Mouse (Mus musculus) lung, postnatal 0 days (tissue): ENCODE measurements at regions not wholly inside any gene's neighbourhood (a gene's known extent, or its start where the extent isn't known, plus 50 kb on each side); places are given as distances from the start of the nearest gene placed in this dataset.

Experiments used
- ATAC-seq: fragments of 200-750 bp; cut with Nextera tagmentation; 2 replicates; pipeline ENCODE4 v1.8.0; 2017; ENCODE audit warnings: moderate library complexity
- DNase-seq: peaks from one replicate; pipeline ENCODE4 v3.0.0-alpha.2; 2016; ENCODE audit warnings: low spot score
- H3K27ac ChIP-seq: fragments of 300-500 bp; sonication (generic); 2 replicates; pipeline ENCODE4 v1.5.1; 2014; ENCODE audit warnings: antibody characterized with exemption, mild to moderate bottlenecking, low read length, mixed read lengths
- H3K27me3 ChIP-seq: fragments of 300-500 bp; sonication (generic); replicated peaks from 2 replicates; pipeline ENCODE4 v1.6.1; 2014; ENCODE audit warnings: low read length, mixed read lengths; ENCODE audit not compliant: insufficient read depth
- H3K36me3 ChIP-seq: fragments of 300-500 bp; sonication (generic); 2 replicates; pipeline ENCODE4 v1.6.1; 2014; ENCODE audit warnings: low read length, mixed read lengths; ENCODE audit not compliant: insufficient read depth
- H3K4me1 ChIP-seq: fragments of 300-500 bp; sonication (generic); 2 replicates; pipeline ENCODE4 v1.6.1; 2014; ENCODE audit warnings: antibody characterized with exemption, low read depth, low read length, mixed read lengths; ENCODE audit not compliant: insufficient read depth
- H3K4me2 ChIP-seq: fragments of 300-500 bp; sonication (generic); replicated peaks from 2 replicates; pipeline ENCODE4 v1.6.1; 2014; ENCODE audit warnings: low read depth, mild to moderate bottlenecking, low read length, moderate library complexity, mixed read lengths
- H3K4me3 ChIP-seq: fragments of 300-500 bp; sonication (generic); 2 replicates; pipeline ENCODE4 v1.5.1; 2014; ENCODE audit warnings: low read depth, low read length
- H3K9ac ChIP-seq: fragments of 300-500 bp; sonication (generic); replicated peaks from 2 replicates; pipeline ENCODE4 v1.6.1; 2014; ENCODE audit warnings: low read depth, mild to moderate bottlenecking
- H3K9me3 ChIP-seq: fragments of 300-500 bp; sonication (generic); 2 replicates; pipeline ENCODE4 v1.6.1; 2016; ENCODE audit warnings: low read length, mixed read lengths
- CTCF ChIP-seq: IDR thresholded peaks from 2 replicates; pipeline ENCODE4 v1.5.1; 2016; ENCODE audit warnings: antibody characterized with exemption, mild to moderate bottlenecking
- EP300 ChIP-seq: IDR thresholded peaks from 2 replicates; pipeline ENCODE4 v1.6.1; 2016; ENCODE audit warnings: antibody characterized with exemption, mild to moderate bottlenecking, control low read depth
- WGBS: fragments of 180-500 bp; shearing (Covaris S2); extraction: QIAGEN DNeasy Blood & Tissue Kit; methylation state at CpG from one replicate; pipeline ENCODE4 v1.1.7; 2014; 5-methylcytosine and 5-hydroxymethylcytosine counted together

GRCm38 (mm10) chr17:84129204-84129603 lies 58.5 kb downstream of the Zfp36l2 start:
- TF ChIP-seq CTCF (no peak), EP300 (no peak)
- Histone ChIP-seq H3K27me3 (no peaks in the 10 kb centered on the region), H3K4me2 (no peak overlapping the region), H3K4me1 (0 out of 2 replicates have a peak, but pooled peaks cover 3% of the 10 kb centered on the region), H3K36me3 (no peaks in the 10 kb centered on the region), H3K9ac (no peak overlapping the region), H3K27ac (no peak overlapping the region), H3K9me3 (no peaks in the 10 kb centered on the region), H3K4me3 (no peak overlapping the region)
- 57% methylated on average over 13 of the region's 13 CpGs for WGBS
- ATAC-seq (no peak), DNase-seq (no peak)

DNA sequence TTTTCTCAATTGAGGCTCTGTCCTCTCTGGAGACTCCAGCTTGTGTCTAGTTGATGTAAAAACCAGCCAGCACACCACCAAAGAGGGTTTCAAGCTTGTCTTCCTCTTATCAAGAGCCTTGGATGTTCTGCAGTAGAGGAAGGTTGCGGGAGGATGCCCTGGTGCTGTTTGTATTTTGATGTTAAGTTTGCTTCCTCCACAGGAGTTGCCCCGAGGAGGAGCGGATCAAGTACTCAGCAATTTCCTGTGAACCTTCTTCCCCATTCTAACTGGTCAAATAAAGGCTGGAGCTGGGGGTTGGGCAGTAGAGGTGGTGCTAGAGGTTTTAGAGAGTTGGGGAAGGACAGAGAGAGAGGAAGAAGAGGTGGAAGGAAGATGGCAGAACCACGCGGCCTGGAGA lies 59.5 kb downstream of the Zfp36l2 start:
- H3K27ac ChIP-seq, result no peak overlapping the region
- no peak overlapping the region for H3K9ac ChIP-seq
- no peak overlapping the region for H3K4me2 ChIP-seq
- H3K36me3 ChIP-seq, result no peaks in the 10 kb centered on the region
- ATAC-seq (no peak), DNase-seq (no peak)
- WGBS, result 61% methylated on average over 5 of the region's 5 CpGs
- no peak overlapping the region for H3K4me3 ChIP-seq
- H3K27me3 ChIP-seq, result no peaks in the 10 kb centered on the region
- H3K4me1 ChIP-seq, result 0 out of 2 replicates have a peak, but pooled peaks cover 3% of the 10 kb centered on the region
- no peak for TF ChIP-seq CTCF
- TF ChIP-seq EP300, result no peak
- H3K9me3 ChIP-seq, result no peaks in the 10 kb centered on the region

GRCm38 (mm10) chr17:84126168-84126567 lies 61.6 kb downstream of the Zfp36l2 start:
- WGBS, result 26% methylated on average over 5 of the region's 5 CpGs
- peak; percentile 81 for ATAC-seq
- no peaks in the 10 kb centered on the region for H3K27me3 ChIP-seq
- no peaks in the 10 kb centered on the region for H3K36me3 ChIP-seq
- peak; percentile 70 for DNase-seq
- 0 out of 2 replicates have a peak, but pooled peaks cover 3% of the 10 kb centered on the region for H3K4me1 ChIP-seq
- H3K27ac ChIP-seq, result peak overlapping the region; percentile 16; the same call in 1 of the 2 replicates
- no peak for TF ChIP-seq CTCF
- peak; percentile 51; the same call in 1 of the 2 replicates for TF ChIP-seq EP300
- no peak overlapping the region for H3K4me2 ChIP-seq
- H3K9ac ChIP-seq, result no peak overlapping the region
- H3K9me3 ChIP-seq, result no peaks in the 10 kb centered on the region
- H3K4me3 ChIP-seq, result no peak overlapping the region

GRCm38 (mm10) chr17:84123161-84123560 lies 64.6 kb downstream of the Zfp36l2 start:
- Histone ChIP-seq H3K9ac (no peak overlapping the region), H3K4me1 (0 out of 2 replicates have a peak, but pooled peaks cover 3% of the 10 kb centered on the region), H3K4me3 (no peak overlapping the region), H3K9me3 (no peaks in the 10 kb centered on the region), H3K27ac (no peak overlapping the region), H3K36me3 (no peaks in the 10 kb centered on the region), H3K4me2 (no peak overlapping the region), H3K27me3 (no peaks in the 10 kb centered on the region)
- 79% methylated on average over 2 of the region's 2 CpGs for WGBS
- DNase-seq (no peak), ATAC-seq (no peak)
- TF ChIP-seq EP300 (no peak), CTCF (no peak)

GRCm38 (mm10) chr17:84122486-84123131 lies 65.1 kb downstream of the Zfp36l2 start:
- Histone ChIP-seq H3K27me3 (no peaks in the 10 kb centered on the region), H3K27ac (no peak overlapping the region), H3K4me2 (no peak overlapping the region), H3K4me1 (0 out of 2 replicates have a peak, but pooled peaks cover 3% of the 10 kb centered on the region), H3K36me3 (no peaks in the 10 kb centered on the region), H3K4me3 (no peak overlapping the region), H3K9ac (no peak overlapping the region), H3K9me3 (no peaks in the 10 kb centered on the region)
- DNase-seq, result no peak
- TF ChIP-seq CTCF, result no peak
- TF ChIP-seq EP300, result no peak
- no peak for ATAC-seq
- 84% methylated on average over 6 of the region's 6 CpGs for WGBS

- TF ChIP-seq CTCF, result no peak
- no peak for TF ChIP-seq EP300
- DNase-seq (no peak), ATAC-seq (no peak)
- Histone ChIP-seq H3K27ac (no peak overlapping the region), H3K27me3 (no peaks in the 10 kb centered on the region), H3K4me2 (no peak overlapping the region), H3K4me1 (peaks cover 4% of the 10 kb centered on the region; the same call in 1 of the 2 replicates), H3K9me3 (no peaks in the 10 kb centered on the region), H3K4me3 (no peak overlapping the region), H3K36me3 (no peaks in the 10 kb centered on the region), H3K9ac (no peak overlapping the region)
- 56% methylated on average over 6 of the region's 6 CpGs for WGBS
Observed at GRCm38 (mm10) chr17:84121291-84121690, 66.5 kb downstream of the Zfp36l2 start.
